Mouse (Mus musculus): Measurements from ENCODE around the gene Gm14685. TPM values are rescaled to one million over a fixed set of nuclear protein-coding genes. Genes with fewer than 3 reads are reported as not detected.
"Not testable (repeated sequence)": the region's sequence is repeated elsewhere in the genome, so short reads cannot be mapped to it uniquely, and the experiment has no call there.

Gm14685 gene
- polyA plus RNA-seq (2015; fragmentation: Nextera tagmentation; extraction: Ambion mirVana) = 0.07 TPM in 1 of 2 replicates, not detected in the other

GRCm38 (mm10) chrX:73116747-73117146, at the start of gene Gm14685:
Gm14685 (plus strand) TSS chrX:73117047.
- no CpG with 5 or more reads among the region's 7 CpGs for WGBS

DNA sequence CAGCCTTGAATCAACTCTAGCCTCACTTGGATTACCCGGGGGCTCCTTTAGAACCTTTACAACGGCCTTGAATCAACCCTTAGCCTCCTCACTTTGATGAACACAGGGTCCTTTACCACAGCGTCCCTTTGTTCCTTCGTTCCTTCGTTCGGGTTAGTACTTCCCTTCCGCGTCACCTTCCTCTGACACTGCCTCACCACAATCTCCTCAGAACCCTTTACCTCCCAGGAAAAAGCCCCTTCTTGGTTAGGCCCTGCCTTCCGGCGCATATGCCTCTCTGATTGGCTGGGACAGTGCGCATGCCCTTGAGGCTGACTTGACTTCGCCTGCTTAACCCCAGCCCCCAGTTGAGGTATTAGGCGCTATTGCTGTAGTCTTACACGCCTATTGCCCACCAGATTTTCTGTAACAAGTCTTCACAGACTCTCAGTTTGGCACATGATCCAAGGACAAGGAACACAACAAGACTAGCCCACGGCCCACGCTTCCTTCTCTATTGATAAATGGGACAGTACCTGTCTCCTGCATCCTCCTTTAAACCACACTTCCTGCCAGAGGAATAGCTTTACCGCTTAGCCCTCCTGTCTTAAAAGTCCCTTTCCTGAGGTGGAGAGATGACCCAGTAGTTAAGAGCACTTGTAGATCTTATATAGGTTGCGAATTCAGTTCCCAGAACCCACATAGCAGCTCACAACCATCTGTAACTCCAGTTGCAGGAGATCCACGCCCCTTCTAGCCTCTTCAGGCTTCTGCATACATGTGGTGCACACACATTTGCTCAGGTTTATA, 34.4 kb upstream of the Gm14685 start, which contains the start of gene Xlr4a:
TSS of gene Xlr4a (minus strand) at position 212 of the 789 bp plus-strand sequence.
- not testable (repeated sequence) for H3K27me3 ChIP-seq (ENCODE audit: insufficient read depth, low read length); ATAC-seq (replicated peaks; ENCODE audit: low FRiP score, low read depth); H3K4me3 ChIP-seq (replicated peaks; ENCODE audit: low read depth, low read length); H3K36me3 ChIP-seq (ENCODE audit: insufficient read depth, low read length); H3K4me1 ChIP-seq (replicated peaks; ENCODE audit: insufficient read depth, low read length); DNase-seq (ENCODE audit: low spot score); H3K4me2 ChIP-seq (ENCODE audit: low read length); H3K9ac ChIP-seq (ENCODE audit: low read depth, low read length); H3K27ac ChIP-seq; H3K9me3 ChIP-seq (replicated peaks; ENCODE audit: low read length)
- 75% methylated on average over 18 of the region's 19 CpGs for WGBS

More at GRCm38 (mm10) chrX:73116747-73117146, at the start of gene Gm14685:
- not testable (repeated sequence) for DNase-seq (ENCODE audit: low spot score); H3K27me3 ChIP-seq (ENCODE audit: insufficient read depth, low read length); H3K36me3 ChIP-seq (ENCODE audit: insufficient read depth, low read length); H3K4me3 ChIP-seq (replicated peaks; ENCODE audit: low read depth, low read length); ATAC-seq (replicated peaks; ENCODE audit: low FRiP score, low read depth); H3K9ac ChIP-seq (ENCODE audit: low read depth, low read length); H3K9me3 ChIP-seq (replicated peaks; ENCODE audit: low read length); H3K4me2 ChIP-seq (ENCODE audit: low read length); H3K4me1 ChIP-seq (replicated peaks; ENCODE audit: insufficient read depth, low read length); H3K27ac ChIP-seq

- H3K9me3 ChIP-seq (replicated peaks; ENCODE audit: low read length); ATAC-seq (replicated peaks; ENCODE audit: low FRiP score, low read depth); H3K4me2 ChIP-seq (ENCODE audit: low read length); H3K4me3 ChIP-seq (replicated peaks; ENCODE audit: low read depth, low read length); H3K9ac ChIP-seq (ENCODE audit: low read depth, low read length); H3K27me3 ChIP-seq (ENCODE audit: insufficient read depth, low read length); H3K4me1 ChIP-seq (replicated peaks; ENCODE audit: insufficient read depth, low read length); H3K36me3 ChIP-seq (ENCODE audit: insufficient read depth, low read length); H3K27ac ChIP-seq: not testable (repeated sequence)
- DNase-seq (ENCODE audit: low spot score) = peak; percentile 0
- 80% methylated on average over 13 of the region's 13 CpGs for WGBS
Measured at GRCm38 (mm10) chrX:73096941-73097508, 19.8 kb upstream of the Gm14685 start, which contains the start of gene Xlr3a. Xlr3a (minus strand) TSS chrX:73097095.

- peak; percentile 63 for ATAC-seq (replicated peaks; ENCODE audit: low FRiP score, low read depth)
- H3K27me3 ChIP-seq (ENCODE audit: insufficient read depth, low read length); H3K36me3 ChIP-seq (ENCODE audit: insufficient read depth, low read length); H3K4me1 ChIP-seq (replicated peaks; ENCODE audit: insufficient read depth, low read length); H3K27ac ChIP-seq; H3K4me3 ChIP-seq (replicated peaks; ENCODE audit: low read depth, low read length); H3K9ac ChIP-seq (ENCODE audit: low read depth, low read length); H3K9me3 ChIP-seq (replicated peaks; ENCODE audit: low read length); DNase-seq (ENCODE audit: low spot score); H3K4me2 ChIP-seq (ENCODE audit: low read length): not testable (repeated sequence)
- no CpG with 5 or more reads among the region's 12 CpGs for WGBS
Measured at GRCm38 (mm10) chrX:73122859-73123829, 6.3 kb downstream of the Gm14685 start.

DNA sequence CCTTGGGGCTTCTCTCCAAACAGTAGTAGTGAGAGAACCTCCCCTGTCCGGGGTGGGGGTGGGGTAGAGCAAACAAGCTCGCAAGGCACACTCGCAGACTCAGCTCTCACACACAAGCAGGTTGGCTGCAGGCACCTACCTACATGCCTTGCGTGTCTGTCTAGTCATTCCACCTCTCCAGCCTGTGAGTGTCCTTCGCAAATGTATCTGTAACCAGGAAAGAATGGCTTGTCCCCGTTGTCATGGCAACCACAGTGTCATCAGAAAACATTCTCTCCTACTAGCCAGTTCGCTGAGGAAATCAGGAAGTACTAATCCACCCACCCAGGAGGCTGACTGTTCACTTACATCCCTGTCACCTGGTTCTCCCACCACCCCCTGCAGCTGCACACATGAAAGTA, 26.4 kb downstream of the Gm14685 start:
- not testable (repeated sequence) for H3K4me1 ChIP-seq (replicated peaks; ENCODE audit: insufficient read depth, low read length)
- peak; percentile 59; the same call in 1 of the 2 replicates for ATAC-seq (replicated peaks; ENCODE audit: low FRiP score, low read depth)

DNA sequence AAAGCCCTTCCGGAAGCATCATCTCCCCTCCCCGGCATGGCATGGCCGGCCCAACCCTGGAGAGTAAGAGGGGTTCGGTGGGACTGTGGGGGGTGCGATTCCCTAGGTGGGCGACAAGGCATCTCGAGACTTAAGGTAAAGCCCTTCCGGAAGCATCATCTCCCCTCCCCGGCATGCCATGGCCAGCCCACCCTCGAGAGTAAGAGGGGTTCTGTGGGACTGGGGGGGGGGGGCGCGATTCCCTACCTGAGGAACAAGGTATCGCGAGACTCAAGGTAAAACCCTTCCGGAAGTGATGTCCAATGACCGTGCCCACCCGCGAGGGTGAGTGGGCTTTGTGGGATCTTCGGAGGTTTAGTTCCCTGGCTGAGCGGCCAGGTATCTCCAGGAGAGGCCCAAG, 31.6 kb downstream of the Gm14685 start, which contains the start of gene Xlr5b:
TSS of gene Xlr5b (plus strand) at position 301 of the 400 bp plus-strand sequence.
- not testable (repeated sequence) for H3K9me3 ChIP-seq (replicated peaks; ENCODE audit: low read length); ATAC-seq (replicated peaks; ENCODE audit: low FRiP score, low read depth); H3K27me3 ChIP-seq (ENCODE audit: insufficient read depth, low read length); H3K36me3 ChIP-seq (ENCODE audit: insufficient read depth, low read length); H3K4me1 ChIP-seq (replicated peaks; ENCODE audit: insufficient read depth, low read length); H3K27ac ChIP-seq; DNase-seq (ENCODE audit: low spot score); H3K9ac ChIP-seq (ENCODE audit: low read depth, low read length); H3K4me2 ChIP-seq (ENCODE audit: low read length); H3K4me3 ChIP-seq (replicated peaks; ENCODE audit: low read depth, low read length)
- WGBS = no CpG with 5 or more reads among the region's 20 CpGs

More for the DNA sequence above, 26.4 kb downstream of the Gm14685 start:
- not testable (repeated sequence) for H3K36me3 ChIP-seq (ENCODE audit: insufficient read depth, low read length); H3K9me3 ChIP-seq (replicated peaks; ENCODE audit: low read length); DNase-seq (ENCODE audit: low spot score); H3K4me3 ChIP-seq (replicated peaks; ENCODE audit: low read depth, low read length); H3K9ac ChIP-seq (ENCODE audit: low read depth, low read length); H3K27me3 ChIP-seq (ENCODE audit: insufficient read depth, low read length); H3K27ac ChIP-seq; H3K4me2 ChIP-seq (ENCODE audit: low read length)
- no CpG with 5 or more reads among the region's 7 CpGs for WGBS

GRCm38 (mm10) chrX:73149350-73149749, 32.5 kb downstream of the Gm14685 start, which contains the start of gene DXBay18:
DXBay18 (minus strand) TSS chrX:73149450.
- H3K27me3 ChIP-seq (ENCODE audit: insufficient read depth, low read length); H3K4me3 ChIP-seq (replicated peaks; ENCODE audit: low read depth, low read length); H3K9ac ChIP-seq (ENCODE audit: low read depth, low read length); DNase-seq (ENCODE audit: low spot score); ATAC-seq (replicated peaks; ENCODE audit: low FRiP score, low read depth); H3K4me1 ChIP-seq (replicated peaks; ENCODE audit: insufficient read depth, low read length); H3K36me3 ChIP-seq (ENCODE audit: insufficient read depth, low read length); H3K27ac ChIP-seq; H3K9me3 ChIP-seq (replicated peaks; ENCODE audit: low read length); H3K4me2 ChIP-seq (ENCODE audit: low read length): not testable (repeated sequence)
- no CpG with 5 or more reads among the region's 7 CpGs for WGBS

- H3K27ac ChIP-seq; H3K36me3 ChIP-seq (ENCODE audit: insufficient read depth, low read length); H3K9ac ChIP-seq (ENCODE audit: low read depth, low read length); H3K9me3 ChIP-seq (replicated peaks; ENCODE audit: low read length); H3K4me1 ChIP-seq (replicated peaks; ENCODE audit: insufficient read depth, low read length); H3K4me2 ChIP-seq (ENCODE audit: low read length); DNase-seq (ENCODE audit: low spot score); H3K27me3 ChIP-seq (ENCODE audit: insufficient read depth, low read length); ATAC-seq (replicated peaks; ENCODE audit: low FRiP score, low read depth); H3K4me3 ChIP-seq (replicated peaks; ENCODE audit: low read depth, low read length): not testable (repeated sequence)
- 78% methylated on average over 6 of the region's 15 CpGs for WGBS
Measured at GRCm38 (mm10) chrX:73176889-73177288, 60.0 kb downstream of the Gm14685 start, which contains the start of gene Spin2d. Spin2d (minus strand) TSS chrX:73176989.

All from kidney, postnatal 0 days (tissue).